Mouse (Mus musculus): Measurements from ENCODE around the gene Btbd3. TPM values are rescaled to one million over a fixed set of nuclear protein-coding genes. Genes with fewer than 3 reads are reported as not detected.
"Not testable (repeated sequence)": the region's sequence is repeated elsewhere in the genome, so short reads cannot be mapped to it uniquely, and the experiment has no call there.

Gene Btbd3
- total RNA-seq, 1 experiment from 2014 or later, result 6.2 TPM

DNA sequence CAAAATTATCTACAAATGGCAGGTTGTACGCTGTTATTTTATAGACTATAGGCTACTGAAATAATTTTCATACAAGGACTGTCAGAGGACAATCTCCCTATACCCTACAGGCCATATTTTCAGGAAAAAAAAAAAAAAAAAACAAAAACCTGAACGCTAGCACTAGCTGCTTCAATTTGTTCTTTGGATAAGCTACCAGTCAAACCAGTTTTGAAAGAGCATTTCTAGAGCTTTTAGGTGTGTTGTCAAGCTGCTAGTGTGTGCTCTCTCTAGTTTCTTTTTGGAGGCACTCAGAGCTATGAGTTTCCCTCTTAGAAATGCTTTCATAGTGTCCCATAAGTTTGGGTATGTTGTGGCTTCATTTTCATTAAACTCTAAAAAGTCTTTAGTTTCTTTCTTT is 77.8 kb downstream of the Btbd3 start:
- ATAC-seq (replicated peaks in 1 of 2; ENCODE audit: insufficient read depth in 1 of 2, low FRiP score in 2 of 2, low TSS enrichment in 1 of 2, low read depth in 1 of 2, poor library complexity in 2 of 2, severe bottlenecking in 2 of 2), result not testable (repeated sequence)

DNA sequence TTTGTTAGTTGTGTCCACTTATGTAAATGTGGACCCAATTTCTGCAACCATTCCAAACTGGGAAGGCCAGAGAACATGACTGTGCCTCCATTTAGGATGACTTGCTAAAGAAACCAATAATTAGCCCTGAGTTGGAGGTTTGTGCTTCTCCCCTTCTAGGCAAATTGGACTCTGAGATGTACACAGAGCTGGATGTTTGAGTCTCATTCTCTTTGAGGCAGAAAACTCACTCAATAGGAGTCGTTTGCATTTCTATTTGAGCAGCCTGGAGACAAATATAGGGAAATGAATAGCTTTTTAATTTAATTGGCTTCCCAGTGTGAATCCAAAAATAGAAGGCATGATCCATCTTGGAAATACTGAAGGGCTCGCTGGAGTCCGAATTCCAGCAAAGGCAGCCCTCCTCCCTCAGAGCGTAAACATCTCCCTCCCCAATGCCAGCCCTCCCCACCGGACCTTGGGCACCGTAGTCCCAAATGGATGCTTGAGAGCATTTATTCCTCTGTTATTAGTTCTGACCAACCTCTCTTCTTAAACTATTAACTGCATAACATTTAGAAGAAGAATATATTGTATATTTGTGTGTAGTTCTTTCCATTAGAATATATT is 81.6 kb downstream of the Btbd3 start:
- no peak for ATAC-seq (replicated peaks in 1 of 2; ENCODE audit: insufficient read depth in 1 of 2, low FRiP score in 2 of 2, low TSS enrichment in 1 of 2, low read depth in 1 of 2, poor library complexity in 2 of 2, severe bottlenecking in 2 of 2)

GRCm38 (mm10) chr2:138338524-138338923 is 82.2 kb downstream of the Btbd3 start:
- no peak for ATAC-seq (replicated peaks in 1 of 2; ENCODE audit: insufficient read depth in 1 of 2, low FRiP score in 2 of 2, low TSS enrichment in 1 of 2, low read depth in 1 of 2, poor library complexity in 2 of 2, severe bottlenecking in 2 of 2)

DNA sequence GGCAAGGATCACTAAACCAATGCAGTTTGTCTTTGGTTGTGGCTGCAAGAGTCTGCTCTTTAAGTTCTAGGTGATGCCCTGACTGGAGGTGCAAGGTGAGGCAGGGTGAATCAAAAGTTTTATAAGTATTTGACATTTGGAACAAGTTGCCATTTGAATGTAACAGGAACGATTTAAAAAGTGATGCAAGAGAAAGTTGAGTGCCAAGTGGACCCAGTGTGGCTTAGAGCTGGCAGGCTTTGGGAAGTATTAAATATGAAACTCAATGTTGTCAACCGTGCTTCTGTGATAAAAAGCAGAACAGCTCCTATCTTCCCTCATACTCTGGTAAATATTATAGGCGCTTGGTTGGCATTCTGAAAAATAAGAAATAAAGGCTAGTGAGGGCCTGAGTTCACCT is 99.0 kb downstream of the Btbd3 start:
- no peak for ATAC-seq (replicated peaks in 1 of 2; ENCODE audit: insufficient read depth in 1 of 2, low FRiP score in 2 of 2, low TSS enrichment in 1 of 2, low read depth in 1 of 2, poor library complexity in 2 of 2, severe bottlenecking in 2 of 2)

DNA sequence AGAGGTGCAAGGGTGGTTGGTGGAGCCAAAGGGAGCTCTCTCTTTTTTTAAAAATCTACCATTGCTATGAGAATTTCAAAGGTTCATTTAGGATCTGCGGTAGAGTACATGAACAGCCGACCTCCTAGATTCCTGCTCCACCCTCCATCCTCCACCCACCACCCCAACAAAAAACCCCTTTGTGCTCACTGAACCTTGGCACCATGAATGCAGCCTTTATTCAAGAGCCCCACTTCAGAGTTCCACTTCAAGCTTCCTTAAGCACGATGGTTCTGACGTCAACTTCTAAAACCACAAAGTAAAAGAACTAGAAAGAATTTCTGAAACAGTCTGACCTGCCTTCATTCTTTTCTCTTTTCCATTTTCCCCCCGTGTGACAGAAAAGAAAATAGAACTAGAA is 106.1 kb downstream of the Btbd3 start:
- no peak for ATAC-seq (replicated peaks in 1 of 2; ENCODE audit: insufficient read depth in 1 of 2, low FRiP score in 2 of 2, low TSS enrichment in 1 of 2, low read depth in 1 of 2, poor library complexity in 2 of 2, severe bottlenecking in 2 of 2)

GRCm38 (mm10) chr2:138365391-138365790 is 109.0 kb downstream of the Btbd3 start:
- no peak for ATAC-seq (replicated peaks in 1 of 2; ENCODE audit: insufficient read depth in 1 of 2, low FRiP score in 2 of 2, low TSS enrichment in 1 of 2, low read depth in 1 of 2, poor library complexity in 2 of 2, severe bottlenecking in 2 of 2)

DNA sequence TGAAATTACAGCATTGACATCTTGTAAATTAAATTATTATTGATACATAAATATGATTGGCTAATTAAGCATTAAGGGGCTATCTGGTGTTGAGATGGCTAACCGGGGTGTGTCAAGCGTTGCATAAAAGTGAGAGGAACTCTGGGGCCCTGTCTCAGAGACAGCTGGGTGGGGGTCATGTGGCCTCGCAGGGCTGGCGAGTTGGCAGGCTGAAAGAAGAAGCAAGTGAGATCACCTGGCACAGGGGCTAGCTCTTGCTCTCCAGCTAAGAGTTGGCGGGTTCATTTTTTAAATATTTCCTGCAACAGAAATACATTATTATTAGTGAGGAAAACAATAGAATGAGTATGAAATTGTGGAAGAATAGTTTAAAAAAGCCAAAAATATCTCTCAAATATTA is 118.2 kb downstream of the Btbd3 start:
- no peak for ATAC-seq (replicated peaks in 1 of 2; ENCODE audit: insufficient read depth in 1 of 2, low FRiP score in 2 of 2, low TSS enrichment in 1 of 2, low read depth in 1 of 2, poor library complexity in 2 of 2, severe bottlenecking in 2 of 2)

DNA sequence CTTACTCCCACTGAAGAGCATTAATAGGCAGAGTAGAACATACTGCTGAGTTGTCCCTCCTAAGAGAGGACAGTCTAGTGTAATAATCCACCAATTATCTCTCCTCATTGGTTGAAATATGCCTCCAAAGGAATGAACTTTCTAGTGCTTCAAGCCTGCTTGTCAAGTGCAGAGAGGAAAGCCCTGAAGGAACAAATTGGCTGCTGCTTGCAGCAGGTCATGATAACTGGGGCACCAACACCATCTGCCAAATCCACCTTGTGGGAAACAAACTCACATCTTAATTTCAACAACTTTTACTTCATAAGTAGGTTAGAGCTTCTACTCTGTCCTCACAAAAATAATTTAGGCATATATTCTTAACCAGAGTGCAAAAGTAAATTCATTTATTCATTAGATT is 122.5 kb downstream of the Btbd3 start:
- no peak for ATAC-seq (replicated peaks in 1 of 2; ENCODE audit: insufficient read depth in 1 of 2, low FRiP score in 2 of 2, low TSS enrichment in 1 of 2, low read depth in 1 of 2, poor library complexity in 2 of 2, severe bottlenecking in 2 of 2)

- no peak for ATAC-seq (replicated peaks in 1 of 2; ENCODE audit: insufficient read depth in 1 of 2, low FRiP score in 2 of 2, low TSS enrichment in 1 of 2, low read depth in 1 of 2, poor library complexity in 2 of 2, severe bottlenecking in 2 of 2)
Observed at GRCm38 (mm10) chr2:138384762-138385161, 128.4 kb downstream of the Btbd3 start.

DNA sequence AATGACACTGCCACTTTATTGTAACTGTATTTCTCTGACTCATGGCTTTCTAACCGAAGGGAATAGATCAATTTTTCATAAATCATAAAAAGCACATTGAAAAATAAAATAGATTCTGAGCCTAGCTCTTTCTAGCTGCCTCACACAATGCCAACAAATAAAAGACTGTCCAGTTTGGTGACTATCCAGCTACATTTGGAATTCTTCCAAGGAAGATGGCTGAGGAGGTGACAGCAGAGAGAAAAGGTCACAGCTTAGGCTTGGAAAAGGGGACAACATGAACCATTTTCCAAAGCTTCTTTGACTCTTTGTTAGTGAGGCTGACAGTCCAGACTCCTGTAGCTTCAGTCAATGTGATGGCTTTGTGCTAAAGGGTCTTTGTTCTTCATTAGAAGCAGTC is 132.2 kb downstream of the Btbd3 start:
- no peak for ATAC-seq (replicated peaks in 1 of 2; ENCODE audit: insufficient read depth in 1 of 2, low FRiP score in 2 of 2, low TSS enrichment in 1 of 2, low read depth in 1 of 2, poor library complexity in 2 of 2, severe bottlenecking in 2 of 2)

- ATAC-seq (replicated peaks in 1 of 2; ENCODE audit: insufficient read depth in 1 of 2, low FRiP score in 2 of 2, low TSS enrichment in 1 of 2, low read depth in 1 of 2, poor library complexity in 2 of 2, severe bottlenecking in 2 of 2), result no peak
Observed at GRCm38 (mm10) chr2:138403046-138403445, 146.7 kb downstream of the Btbd3 start.

- no peak for ATAC-seq (replicated peaks in 1 of 2; ENCODE audit: insufficient read depth in 1 of 2, low FRiP score in 2 of 2, low TSS enrichment in 1 of 2, low read depth in 1 of 2, poor library complexity in 2 of 2, severe bottlenecking in 2 of 2)
Observed at GRCm38 (mm10) chr2:138405753-138406528, 149.6 kb downstream of the Btbd3 start.

DNA sequence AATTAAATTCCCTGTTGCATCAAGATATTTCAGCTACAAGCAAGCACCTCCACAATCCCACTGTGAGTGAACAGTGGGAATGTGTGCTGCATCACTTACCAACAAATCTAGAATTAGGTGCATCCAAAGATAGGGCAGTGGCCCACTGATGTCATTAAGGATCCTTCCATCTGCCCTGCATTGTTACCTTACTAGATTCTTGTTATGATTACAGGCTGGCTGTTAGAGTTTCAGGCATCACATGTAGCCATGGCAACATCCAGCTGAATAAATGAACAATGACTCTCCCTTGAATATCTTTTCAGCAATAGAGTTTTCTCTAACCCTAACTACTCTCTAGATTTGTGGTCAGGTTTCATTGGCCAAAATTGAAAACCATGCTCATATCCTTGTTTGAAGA is 150.3 kb downstream of the Btbd3 start:
- no peak for ATAC-seq (replicated peaks in 1 of 2; ENCODE audit: insufficient read depth in 1 of 2, low FRiP score in 2 of 2, low TSS enrichment in 1 of 2, low read depth in 1 of 2, poor library complexity in 2 of 2, severe bottlenecking in 2 of 2)

DNA sequence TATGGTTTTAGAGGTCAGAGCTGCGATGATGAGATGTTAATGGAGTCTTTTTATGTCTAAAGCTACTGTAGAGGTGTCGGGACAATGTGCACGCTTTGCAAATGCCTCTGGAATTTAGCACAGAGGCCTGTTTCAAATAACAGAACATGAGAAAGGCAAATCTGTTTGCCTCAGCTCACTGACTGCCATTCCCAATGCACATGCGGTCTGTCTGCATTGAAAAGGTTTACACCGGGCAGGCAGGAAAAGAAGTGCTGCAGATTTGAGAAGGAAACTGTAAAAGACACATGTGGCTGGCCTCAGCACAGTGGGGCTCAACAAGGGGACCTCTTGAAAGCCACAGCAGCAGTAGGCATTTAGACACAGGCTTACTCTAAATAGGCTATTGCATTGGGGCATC is 156.2 kb downstream of the Btbd3 start:
- ATAC-seq (replicated peaks in 1 of 2; ENCODE audit: insufficient read depth in 1 of 2, low FRiP score in 2 of 2, low TSS enrichment in 1 of 2, low read depth in 1 of 2, poor library complexity in 2 of 2, severe bottlenecking in 2 of 2), result no peak

- no peak for ATAC-seq (replicated peaks in 1 of 2; ENCODE audit: insufficient read depth in 1 of 2, low FRiP score in 2 of 2, low TSS enrichment in 1 of 2, low read depth in 1 of 2, poor library complexity in 2 of 2, severe bottlenecking in 2 of 2)
Observed at GRCm38 (mm10) chr2:138422321-138422720, 166.0 kb downstream of the Btbd3 start.

DNA sequence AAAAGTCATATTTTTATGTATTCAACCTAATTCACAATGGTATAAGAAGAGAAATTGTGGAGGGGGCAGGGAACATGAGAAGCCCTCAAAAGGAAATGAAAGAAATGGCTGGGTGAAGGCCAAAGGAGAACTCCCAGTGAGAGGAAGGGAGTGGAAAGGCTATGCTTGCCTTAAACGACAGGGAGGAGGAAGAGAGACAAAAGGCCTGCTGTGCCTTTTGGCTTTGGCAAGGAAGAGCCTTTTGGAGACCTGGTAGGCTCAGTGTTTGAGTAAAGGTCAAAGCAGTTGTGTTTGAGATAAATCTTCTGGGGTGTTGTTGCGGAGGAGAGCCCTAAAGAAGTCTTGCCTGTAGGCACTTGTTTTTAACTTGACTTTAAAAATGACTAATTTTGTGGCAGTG is 175.6 kb downstream of the Btbd3 start:
- no peak for ATAC-seq (replicated peaks in 1 of 2; ENCODE audit: insufficient read depth in 1 of 2, low FRiP score in 2 of 2, low TSS enrichment in 1 of 2, low read depth in 1 of 2, poor library complexity in 2 of 2, severe bottlenecking in 2 of 2)

- ATAC-seq (replicated peaks in 1 of 2; ENCODE audit: insufficient read depth in 1 of 2, low FRiP score in 2 of 2, low TSS enrichment in 1 of 2, low read depth in 1 of 2, poor library complexity in 2 of 2, severe bottlenecking in 2 of 2), result no peak
Observed at GRCm38 (mm10) chr2:138446466-138446865, 190.1 kb downstream of the Btbd3 start.

GRCm38 (mm10) chr2:138446943-138447342 is 190.6 kb downstream of the Btbd3 start:
- no peak for ATAC-seq (replicated peaks in 1 of 2; ENCODE audit: insufficient read depth in 1 of 2, low FRiP score in 2 of 2, low TSS enrichment in 1 of 2, low read depth in 1 of 2, poor library complexity in 2 of 2, severe bottlenecking in 2 of 2)

DNA sequence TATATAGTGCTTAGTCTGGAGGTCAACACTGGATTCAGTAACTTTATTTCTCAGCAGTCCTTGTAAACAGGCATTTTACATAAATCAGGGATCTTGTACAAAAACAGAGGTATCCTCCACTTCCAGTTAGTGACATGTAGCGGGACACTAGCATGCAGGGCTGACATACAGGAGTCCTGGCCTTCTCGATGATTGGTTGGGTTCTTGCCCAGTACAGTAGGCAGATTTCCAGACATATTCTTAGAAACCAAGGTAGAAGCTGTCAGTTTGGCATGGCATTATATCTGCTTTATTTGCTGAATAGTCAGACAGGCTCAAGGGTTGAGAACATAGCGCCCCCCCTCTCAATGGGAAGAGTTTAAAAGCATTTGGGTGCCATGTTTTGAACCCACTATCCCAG is 191.3 kb downstream of the Btbd3 start:
- no peak for ATAC-seq (replicated peaks in 1 of 2; ENCODE audit: insufficient read depth in 1 of 2, low FRiP score in 2 of 2, low TSS enrichment in 1 of 2, low read depth in 1 of 2, poor library complexity in 2 of 2, severe bottlenecking in 2 of 2)

Data from hematopoietic stem cell, adult 5-6 weeks (primary cell).